Mouse (Mus musculus): ENCODE measurements around the gene 1700003F12Rik. TPM values are rescaled to one million over a fixed set of nuclear protein-coding genes. Genes with fewer than 3 reads are reported as not detected.
A peak's percentile ranks its signal among the peaks of the same experiment; 100 is the strongest.

Gene 1700003F12Rik
- polyA plus RNA-seq, 1 experiment from 2014 or later = 1.2 TPM

DNA sequence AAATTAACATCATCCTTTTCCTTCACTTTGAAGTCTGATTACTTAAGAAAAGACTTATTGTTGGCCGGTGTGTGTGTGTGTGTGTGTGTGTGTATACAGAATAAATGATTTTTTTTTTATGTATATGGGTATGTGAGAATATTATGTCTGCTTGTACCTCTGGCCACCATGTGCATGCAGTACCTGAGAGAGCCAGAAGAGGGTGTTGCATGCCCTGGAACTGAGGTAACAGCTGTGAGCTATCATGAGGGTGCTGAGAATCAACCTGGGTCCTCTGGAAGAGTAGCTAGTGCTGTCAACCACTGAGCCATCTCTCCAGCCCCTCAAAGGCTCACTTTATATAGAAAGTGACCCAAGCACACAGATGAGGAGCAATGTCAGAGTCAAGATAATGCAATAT is 34.5 kb downstream of the 1700003F12Rik start:
- Histone ChIP-seq H3K36me3 (no peaks in the 10 kb centered on the region), H3K9ac (no peak overlapping the region)
- WGBS = 90% methylated on average over 1 of the region's 1 CpGs

DNA sequence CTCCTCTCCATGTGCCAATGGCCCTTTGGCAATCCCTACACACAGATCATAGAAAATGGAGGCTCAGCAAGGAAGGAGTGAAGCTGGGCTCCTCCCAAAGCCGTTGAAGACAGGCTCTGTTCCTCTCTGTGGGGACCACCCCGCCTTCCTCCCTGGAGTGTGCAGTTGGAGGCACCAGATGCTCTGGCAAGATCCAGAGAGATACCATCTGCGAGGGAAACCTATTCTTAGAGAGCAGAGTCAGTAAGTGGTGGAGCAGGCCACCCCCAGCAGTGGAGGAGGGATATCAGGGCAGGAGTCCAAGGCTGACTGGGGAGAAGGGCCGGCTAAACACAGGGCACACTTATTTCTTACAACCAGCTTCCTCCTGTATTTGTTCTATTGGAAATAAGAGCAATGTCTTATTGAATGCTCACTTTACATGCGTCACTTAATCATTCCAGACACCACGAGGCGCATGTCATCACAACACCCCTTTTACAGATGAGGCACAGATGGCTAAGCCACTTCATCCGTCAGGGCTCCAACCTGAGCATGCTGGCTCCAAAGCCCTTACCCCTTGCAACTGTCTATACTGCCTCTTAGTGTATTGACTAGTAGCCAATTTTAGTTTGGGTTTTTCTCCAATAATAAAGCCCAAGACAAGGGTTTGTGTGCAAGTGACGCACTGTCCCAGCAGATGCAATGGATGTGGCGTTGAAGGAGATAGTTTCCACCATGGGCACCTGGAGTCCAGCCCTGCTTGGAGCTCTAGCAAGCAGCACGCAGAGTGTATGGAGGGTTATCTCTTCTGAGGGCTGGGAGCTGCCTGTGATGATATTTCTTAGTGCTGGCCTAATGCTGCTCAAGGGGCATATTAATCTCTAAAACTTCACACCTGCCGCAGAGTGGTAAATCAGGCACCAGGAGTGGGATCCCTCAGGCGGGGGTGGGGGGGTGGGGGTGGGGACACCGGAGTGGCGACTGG is 37.3 kb downstream of the 1700003F12Rik start:
- Histone ChIP-seq H3K36me3 (peaks cover 5% of the 10 kb centered on the region), H3K27me3 (no peaks in the 10 kb centered on the region), H3K4me2 (replicated peaks) (no peak overlapping the region), H3K27ac (peak overlapping the region; percentile 30; the same call in 1 of the 2 replicates), H3K4me1 (peaks cover 15% of the 10 kb centered on the region; the same call in 1 of the 2 replicates), H3K4me3 (no peak overlapping the region), H3K9ac (no peak overlapping the region), H3K9me3 (no peaks in the 10 kb centered on the region)
- WGBS = 68% methylated on average over 15 of the region's 15 CpGs
- ATAC-seq (ENCODE audit: insufficient number of reproducible peaks, insufficient read depth, low FRiP score, low TSS enrichment) = peak; percentile 42; the same call in 1 of the 2 replicates

More for the DNA sequence above, 34.5 kb downstream of the 1700003F12Rik start:
- Histone ChIP-seq H3K4me3 (no peak overlapping the region), H3K4me1 (peaks cover 23% of the 10 kb centered on the region; the same call in 1 of the 2 replicates), H3K9me3 (no peaks in the 10 kb centered on the region), H3K4me2 (replicated peaks) (no peak overlapping the region), H3K27me3 (no peaks in the 10 kb centered on the region), H3K27ac (no peak overlapping the region)
- ATAC-seq (ENCODE audit: insufficient number of reproducible peaks, insufficient read depth, low FRiP score, low TSS enrichment) = no peak

DNA sequence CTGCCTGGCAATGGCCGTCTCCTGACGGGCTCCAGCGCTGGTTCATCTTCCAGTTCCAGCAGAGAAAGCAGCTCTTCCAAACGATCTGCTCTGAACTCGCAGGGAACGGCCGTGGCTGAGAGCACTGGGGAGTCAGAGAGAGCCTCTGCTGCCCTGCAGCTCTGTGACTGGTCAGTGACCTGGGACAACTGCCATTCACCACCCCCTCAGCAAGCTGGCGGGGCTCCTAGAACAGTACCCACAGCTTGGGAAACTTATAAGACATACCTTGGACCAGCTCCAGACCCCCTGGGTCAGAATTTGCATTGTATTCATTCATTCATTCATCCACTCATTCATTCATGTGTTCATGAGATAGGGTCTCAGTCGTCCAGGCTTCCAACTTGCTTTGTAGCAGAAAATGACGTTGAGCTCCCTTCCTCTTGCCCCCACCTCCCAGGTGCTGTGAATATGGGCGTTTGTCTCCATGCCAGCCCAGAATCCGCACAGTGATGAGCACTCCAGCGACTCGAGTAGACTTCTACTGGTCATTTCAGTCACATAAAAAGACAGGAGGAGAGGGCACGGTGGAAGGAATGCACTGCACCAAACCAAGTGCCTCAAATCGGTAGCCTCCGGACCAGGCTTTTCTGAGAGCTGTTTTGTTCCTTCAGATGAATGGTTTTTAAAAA is 38.2 kb downstream of the 1700003F12Rik start:
- H3K9me3 ChIP-seq = no peaks in the 10 kb centered on the region
- H3K9ac ChIP-seq = no peak overlapping the region
- WGBS = 72% methylated on average over 17 of the region's 17 CpGs
- H3K4me1 ChIP-seq = peaks cover 15% of the 10 kb centered on the region; the same call in 1 of the 2 replicates
- H3K27ac ChIP-seq = no peak overlapping the region
- no peaks in the 10 kb centered on the region for H3K27me3 ChIP-seq
- no peak for ATAC-seq (ENCODE audit: insufficient number of reproducible peaks, insufficient read depth, low FRiP score, low TSS enrichment)
- peaks cover 5% of the 10 kb centered on the region for H3K36me3 ChIP-seq
- no peak overlapping the region for H3K4me3 ChIP-seq
- no peak overlapping the region for H3K4me2 ChIP-seq (replicated peaks)

DNA sequence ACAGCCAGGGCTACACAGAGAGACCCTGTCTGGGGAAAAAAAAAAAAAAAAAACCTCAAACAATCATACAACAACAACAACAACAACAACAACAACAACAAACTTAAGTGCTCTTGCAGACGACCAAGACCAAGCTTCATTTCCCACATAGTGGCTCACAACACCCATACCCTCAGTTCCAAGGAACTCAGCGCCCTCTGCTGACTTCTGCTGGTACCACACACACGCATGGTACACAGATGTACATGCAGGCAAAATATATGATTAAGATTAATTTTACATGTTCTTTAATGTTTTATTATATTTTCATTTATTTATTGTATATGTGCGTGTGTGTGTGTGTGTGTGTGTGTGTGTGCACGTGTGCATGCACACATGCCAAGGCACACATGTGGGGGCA is 39.5 kb downstream of the 1700003F12Rik start:
- peaks cover 15% of the 10 kb centered on the region; the same call in 1 of the 2 replicates for H3K4me1 ChIP-seq
- no peak overlapping the region for H3K27ac ChIP-seq
- H3K4me3 ChIP-seq = no peak overlapping the region
- H3K36me3 ChIP-seq = peaks cover 5% of the 10 kb centered on the region
- no peaks in the 10 kb centered on the region for H3K27me3 ChIP-seq
- H3K9me3 ChIP-seq = no peaks in the 10 kb centered on the region
- no peak overlapping the region for H3K4me2 ChIP-seq (replicated peaks)
- ATAC-seq (ENCODE audit: insufficient number of reproducible peaks, insufficient read depth, low FRiP score, low TSS enrichment) = no peak
- 70% methylated on average over 5 of the region's 5 CpGs for WGBS
- H3K9ac ChIP-seq = no peak overlapping the region

DNA sequence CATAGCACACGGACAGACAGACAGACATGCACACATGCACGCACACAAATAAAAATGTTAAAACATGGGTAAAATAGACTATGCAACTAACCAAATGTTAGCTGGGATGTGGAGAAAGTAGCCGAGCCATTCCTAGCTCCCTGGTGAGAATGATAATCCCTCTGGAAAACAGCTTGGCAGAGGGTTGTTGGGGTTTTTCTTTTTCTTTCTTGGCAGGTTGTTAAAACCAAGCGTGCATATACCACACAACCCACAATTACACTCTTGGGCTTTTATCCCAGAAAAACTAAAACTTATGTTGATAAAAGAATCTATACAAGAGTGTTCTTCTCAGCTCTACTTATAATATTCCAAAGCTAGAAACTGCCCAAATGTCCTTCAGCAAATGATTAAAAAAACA is 42.2 kb downstream of the 1700003F12Rik start:
- H3K4me2 ChIP-seq (replicated peaks) = no peak overlapping the region
- no peak overlapping the region for H3K9ac ChIP-seq
- WGBS = 84% methylated on average over 4 of the region's 4 CpGs
- H3K27me3 ChIP-seq = no peaks in the 10 kb centered on the region
- ATAC-seq (ENCODE audit: insufficient number of reproducible peaks, insufficient read depth, low FRiP score, low TSS enrichment) = no peak
- H3K4me1 ChIP-seq = peaks cover 12% of the 10 kb centered on the region; the same call in 1 of the 2 replicates
- no peak overlapping the region for H3K4me3 ChIP-seq
- peaks cover 5% of the 10 kb centered on the region for H3K36me3 ChIP-seq
- H3K27ac ChIP-seq = no peak overlapping the region
- no peaks in the 10 kb centered on the region for H3K9me3 ChIP-seq

DNA sequence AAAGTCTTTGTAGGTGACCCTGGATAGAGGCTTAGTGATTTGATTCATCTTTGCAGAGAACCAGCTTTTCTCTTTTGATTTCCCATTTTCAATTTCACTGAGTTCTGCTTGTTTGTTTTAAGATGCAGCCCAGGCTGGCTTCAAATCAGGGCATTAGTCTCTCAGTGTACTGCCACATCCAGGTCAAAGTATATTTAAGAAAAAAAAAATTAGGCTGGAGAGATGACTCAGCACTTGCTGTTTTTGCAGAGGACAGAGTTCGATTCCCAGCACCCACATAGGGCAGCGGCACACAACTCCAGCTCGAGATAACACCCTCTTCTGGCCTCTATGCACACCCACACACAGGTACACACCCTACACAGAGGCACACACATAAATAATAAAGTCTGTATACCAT is 44.4 kb downstream of the 1700003F12Rik start:
- Histone ChIP-seq H3K9me3 (no peaks in the 10 kb centered on the region), H3K4me2 (replicated peaks) (no peak overlapping the region), H3K4me1 (no peaks in the 10 kb centered on the region), H3K27me3 (no peaks in the 10 kb centered on the region), H3K27ac (no peak overlapping the region), H3K9ac (no peak overlapping the region; the same call in 1 of the 2 replicates), H3K4me3 (no peak overlapping the region), H3K36me3 (peaks cover 10% of the 10 kb centered on the region)
- WGBS = 82% methylated on average over 3 of the region's 3 CpGs
- ATAC-seq (ENCODE audit: insufficient number of reproducible peaks, insufficient read depth, low FRiP score, low TSS enrichment) = no peak

DNA sequence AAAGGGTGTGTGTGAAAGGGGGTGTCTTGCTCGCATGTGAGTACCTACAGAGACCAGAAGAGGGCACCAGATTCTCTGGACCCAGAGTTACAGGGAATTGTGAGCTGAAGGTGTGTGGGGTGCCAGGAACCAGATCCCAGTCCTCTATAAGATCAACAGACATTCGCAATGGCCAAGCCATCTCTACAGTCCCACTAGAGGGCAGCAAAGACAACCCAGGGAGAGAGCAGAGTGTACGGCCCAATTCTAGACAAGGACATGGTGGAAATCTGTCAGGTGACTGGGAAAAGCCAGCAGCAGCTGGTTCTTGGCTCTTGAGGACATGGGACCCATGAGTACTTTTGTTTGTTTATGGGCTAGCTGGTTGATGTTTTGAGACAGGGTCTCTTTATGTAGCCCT is 46.1 kb downstream of the 1700003F12Rik start:
- Histone ChIP-seq H3K4me2 (replicated peaks) (no peak overlapping the region), H3K36me3 (0 out of 2 replicates have a peak, but pooled peaks cover 5% of the 10 kb centered on the region), H3K27me3 (no peaks in the 10 kb centered on the region), H3K9me3 (no peaks in the 10 kb centered on the region), H3K4me1 (no peaks in the 10 kb centered on the region), H3K4me3 (no peak overlapping the region), H3K27ac (no peak overlapping the region), H3K9ac (no peak overlapping the region)
- 75% methylated on average over 3 of the region's 3 CpGs for WGBS
- no peak for ATAC-seq (ENCODE audit: insufficient number of reproducible peaks, insufficient read depth, low FRiP score, low TSS enrichment)

DNA sequence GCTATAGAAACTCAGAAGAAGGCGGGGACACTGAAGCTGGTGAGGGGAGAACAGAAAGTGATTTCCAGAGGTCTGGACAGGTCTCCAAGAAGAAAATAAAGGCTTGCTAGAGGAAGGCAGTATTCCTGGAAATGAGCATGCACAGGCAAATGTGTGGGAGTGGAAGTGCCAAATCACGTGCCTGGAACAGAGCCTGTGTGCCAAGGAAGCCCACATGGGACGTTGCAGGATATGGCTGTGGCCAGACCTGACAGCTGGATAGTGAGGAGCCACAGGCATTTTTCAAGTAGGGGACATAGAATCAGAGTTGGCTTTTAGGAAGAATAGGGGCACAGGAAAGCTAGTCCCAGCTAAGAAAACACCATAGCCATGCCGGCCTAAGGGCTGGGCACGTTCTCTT is 48.9 kb downstream of the 1700003F12Rik start:
- WGBS = 79% methylated on average over 5 of the region's 5 CpGs
- H3K4me2 ChIP-seq (replicated peaks) = no peak overlapping the region
- H3K9me3 ChIP-seq = no peaks in the 10 kb centered on the region

DNA sequence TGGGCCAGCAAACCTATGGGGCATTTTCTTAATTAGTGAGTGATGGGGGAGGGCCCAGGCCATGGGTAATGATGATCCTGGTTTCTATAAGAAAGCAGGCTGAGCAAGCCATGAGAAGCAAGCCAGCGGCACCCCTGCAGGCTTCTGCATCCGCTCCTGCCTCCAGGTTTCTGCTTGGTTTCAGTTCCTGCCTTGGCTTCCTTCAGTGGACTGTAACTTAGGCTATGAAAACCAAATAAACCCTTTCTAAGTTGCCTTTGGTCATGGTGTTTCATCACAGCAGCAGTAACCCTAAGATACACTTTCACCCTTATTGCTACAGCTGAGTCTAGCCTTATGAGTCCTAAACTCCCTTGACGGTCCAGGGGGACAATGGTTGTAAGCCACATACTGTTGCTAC is 50.5 kb downstream of the 1700003F12Rik start:
- Histone ChIP-seq H3K4me2 (replicated peaks) (no peak overlapping the region), H3K4me3 (no peak overlapping the region), H3K9ac (no peak overlapping the region), H3K36me3 (0 out of 2 replicates have a peak, but pooled peaks cover 5% of the 10 kb centered on the region), H3K9me3 (no peaks in the 10 kb centered on the region), H3K27ac (no peak overlapping the region), H3K4me1 (no peaks in the 10 kb centered on the region), H3K27me3 (no peaks in the 10 kb centered on the region)
- WGBS = 79% methylated on average over 3 of the region's 3 CpGs
- no peak for ATAC-seq (ENCODE audit: insufficient number of reproducible peaks, insufficient read depth, low FRiP score, low TSS enrichment)

More for the DNA sequence above, 48.9 kb downstream of the 1700003F12Rik start:
- H3K27me3 ChIP-seq = no peaks in the 10 kb centered on the region
- 0 out of 2 replicates have a peak, but pooled peaks cover 5% of the 10 kb centered on the region for H3K36me3 ChIP-seq
- no peaks in the 10 kb centered on the region for H3K4me1 ChIP-seq
- no peak overlapping the region for H3K27ac ChIP-seq
- H3K9ac ChIP-seq = no peak overlapping the region
- H3K4me3 ChIP-seq = no peak overlapping the region
- ATAC-seq (ENCODE audit: insufficient number of reproducible peaks, insufficient read depth, low FRiP score, low TSS enrichment) = no peak
